Mouse (Mus musculus): ENCODE results near the gene Preb.

- TF ChIP-seq JUND (conservative IDR thresholded peaks at IDR 0.05; ENCODE audit: low read depth, low read length) (no peak), CTCF (conservative IDR thresholded peaks at IDR 0.05 in 1 of 2, IDR thresholded peaks at IDR 0.05 in 1 of 2; ENCODE audit: low read depth in 2 of 2, low read length in 2 of 2) (no peak), JUN (IDR thresholded peaks at IDR 0.05; ENCODE audit: insufficient read depth, low read depth, low read length) (no peak), MEF2A (IDR thresholded peaks at IDR 0.05; ENCODE audit: borderline replicate concordance, low read depth, low read length) (no peak), ZNF384 (IDR thresholded peaks at IDR 0.05; ENCODE audit: low read depth, low read length) (no peak), E2F4 (IDR thresholded peaks at IDR 0.05; ENCODE audit: insufficient replicate concordance, low read depth, low read length) (no peak), MYC (IDR thresholded peaks at IDR 0.05; ENCODE audit: low read depth, low read length) (no peak), GABPA (IDR thresholded peaks at IDR 0.05; ENCODE audit: insufficient replicate concordance, low read depth, low read length) (no peak), HCFC1 (IDR thresholded peaks at IDR 0.05; ENCODE audit: low read depth, low read length) (no peak), POLR2A (IDR thresholded peaks at IDR 0.05; ENCODE audit: low read depth, low read length) (no peak), CHD1 (IDR thresholded peaks at IDR 0.05; ENCODE audit: low read depth, low read length) (no peak), SMC3 (IDR thresholded peaks at IDR 0.05; ENCODE audit: low read depth, low read length) (no peak), ZKSCAN1 (IDR thresholded peaks at IDR 0.05; ENCODE audit: borderline replicate concordance, low read depth, low read length) (no peak), EP300 (IDR thresholded peaks at IDR 0.05; ENCODE audit: low read length) (no peak)
Measured at GRCm38 (mm10) chr5:30969440-30969839, 9.3 kb upstream of the Preb start.

Measured in CH12.LX (cell line).